Mouse (Mus musculus) embryonic fibroblast, embryonic 13.5 days (primary cell): ENCODE results near the gene 4931409K22Rik.

ENCODE experiments used
- CTCF ChIP-seq: IDR thresholded peaks from 2 replicates; pipeline ENCODE4 v1.5.1; 2011; ENCODE audit warnings: mild to moderate bottlenecking, control low read depth, low read length, moderate library complexity, borderline replicate concordance; ENCODE audit not compliant: insufficient read depth
- POLR2A ChIP-seq: IDR thresholded peaks from 2 replicates; pipeline ENCODE4 v1.6.1; 2011; ENCODE audit warnings: low read depth, mild to moderate bottlenecking, control low read depth, low read length, moderate library complexity

- no peak for TF ChIP-seq CTCF
- no peak for TF ChIP-seq POLR2A
Observed at GRCm38 (mm10) chr5:24605980-24606665, 49.5 kb upstream of the 4931409K22Rik start.
